Mouse (Mus musculus) heart, postnatal 0 days (tissue): ENCODE measurements around the gene Ecm2. TPM values are rescaled to one million over a fixed set of nuclear protein-coding genes. Genes with fewer than 3 reads are reported as not detected.

Source experiments
- ATAC-seq: fragments of 200-750 bp; cut with Nextera tagmentation; 2 replicates; pipeline ENCODE4 v1.8.0; 2017; ENCODE audit warnings: low read depth, moderate number of reproducible peaks, moderate library complexity; ENCODE audit not compliant: insufficient read depth
- DNase-seq: peaks from one replicate; pipeline ENCODE4 v3.0.0-alpha.2; 2016; ENCODE audit warnings: low spot score
- H3K27ac ChIP-seq: fragments of 300-500 bp; sonication (generic); 2 replicates; pipeline ENCODE4 v1.5.1; 2014; ENCODE audit warnings: low read depth, mild to moderate bottlenecking
- H3K27me3 ChIP-seq: fragments of 300-500 bp; sonication (generic); 2 replicates; pipeline ENCODE4 v1.6.1; 2014; ENCODE audit warnings: low read length, mixed read lengths; ENCODE audit not compliant: control insufficient read depth, insufficient read depth
- H3K36me3 ChIP-seq: fragments of 300-500 bp; sonication (generic); replicated peaks from 2 replicates; pipeline ENCODE4 v1.6.1; 2014; ENCODE audit warnings: low read length, mixed read lengths; ENCODE audit not compliant: control insufficient read depth, insufficient read depth
- H3K4me1 ChIP-seq: fragments of 300-500 bp; sonication (generic); 2 replicates; pipeline ENCODE4 v1.6.1; 2014; ENCODE audit warnings: antibody characterized with exemption; ENCODE audit not compliant: control insufficient read depth, insufficient read depth
- H3K4me2 ChIP-seq: fragments of 300-500 bp; sonication (generic); 2 replicates; pipeline ENCODE4 v1.6.1; 2014; ENCODE audit warnings: low read depth, mild to moderate bottlenecking, low read length, moderate library complexity
- H3K4me3 ChIP-seq: fragments of 300-500 bp; sonication (generic); 2 replicates; pipeline ENCODE4 v1.5.1; 2014; ENCODE audit warnings: low read depth, low read length
- H3K9ac ChIP-seq: fragments of 300-500 bp; sonication (generic); replicated peaks from 2 replicates; pipeline ENCODE4 v1.6.1; 2014; ENCODE audit warnings: low read depth, low read length, mixed read lengths
- H3K9me3 ChIP-seq: fragments of 300-500 bp; sonication (generic); replicated peaks from 2 replicates; pipeline ENCODE4 v1.6.1; 2016; ENCODE audit warnings: low read length; ENCODE audit not compliant: control insufficient read depth
- CTCF ChIP-seq: IDR thresholded peaks from 2 replicates; pipeline ENCODE4 v1.5.1; 2016; ENCODE audit warnings: antibody characterized with exemption, control low read depth, low read depth
- EP300 ChIP-seq: IDR thresholded peaks from 2 replicates; pipeline ENCODE4 v1.6.1; 2016; ENCODE audit warnings: antibody characterized with exemption, low read depth
- WGBS: fragments of 180-500 bp; shearing (Covaris S2); extraction: QIAGEN DNeasy Blood & Tissue Kit; methylation state at CpG from one replicate; pipeline ENCODE4 v1.1.7; 2014; 5-methylcytosine and 5-hydroxymethylcytosine counted together
- polyA plus RNA-seq: library from polyadenylated mRNA; unstranded; fragments of >200 nt; fragmentation: Nextera tagmentation; extraction: Ambion mirVana; gene quantifications from 2 replicates; pipeline ENCODE4 v1.2.1, GENCODE M21; 2015
- total RNA-seq: library from RNA; depleted of rRNA; stranded (reverse); fragments of >200 nt; gene quantifications from 2 replicates; pipeline ENCODE4 v1.2.3, GENCODE M21; 2014; ENCODE audit warnings: low replicate concordance; rRNA removed

Ecm2 gene
- total and polyA plus RNA-seq, 2 experiments from 2014 or later: 6.4 to 6.6 TPM

DNA sequence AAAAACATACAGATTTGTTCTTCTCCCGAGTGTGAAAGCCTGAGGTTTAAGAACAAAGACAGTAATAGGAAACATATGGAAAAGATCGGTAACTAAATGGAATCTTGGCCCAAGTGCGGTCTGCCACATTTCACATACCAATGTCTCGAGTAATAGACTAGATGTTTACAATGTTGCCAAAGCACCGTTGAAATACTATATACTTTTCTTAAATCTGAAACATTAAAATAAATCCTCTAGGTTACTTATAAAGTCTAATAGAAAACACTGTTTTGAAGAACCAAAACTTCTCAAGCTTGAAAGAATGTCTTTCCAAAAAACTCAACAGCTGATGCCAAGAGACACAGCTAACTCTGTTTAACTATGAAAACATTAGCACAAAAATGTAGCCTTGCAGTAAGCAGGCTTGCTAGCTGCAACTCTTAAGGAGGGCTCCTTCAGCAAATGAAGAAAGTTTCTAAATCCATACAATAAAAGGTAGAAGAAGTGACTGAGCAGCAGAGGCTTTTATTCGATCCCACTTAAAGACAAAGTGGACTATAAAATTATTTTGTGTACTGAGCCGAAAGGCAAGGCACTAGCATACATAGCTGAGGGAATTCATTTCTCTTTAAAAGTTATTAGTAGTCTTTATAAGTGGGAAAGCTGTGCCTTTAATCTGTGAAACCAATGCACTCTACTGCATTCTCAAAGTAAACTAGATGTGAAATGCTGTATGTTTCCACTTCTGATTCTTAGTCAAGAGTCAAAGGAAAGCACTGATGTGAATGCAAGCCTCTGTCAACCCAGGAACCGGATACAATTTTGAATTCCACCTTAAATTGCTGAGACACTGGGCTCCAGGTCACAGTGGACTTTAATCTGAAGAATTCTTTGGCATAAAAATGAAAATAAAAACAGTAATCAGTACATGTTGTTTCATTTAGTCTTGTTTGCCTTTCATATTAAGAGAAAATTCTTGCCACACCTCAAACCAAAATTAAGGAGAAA is 77.2 kb downstream of the Ecm2 start, which contains the start of gene Omd:
Gene Omd (plus strand): TSS at position 922 of the 990 bp plus-strand sequence.
- DNase-seq: peak; percentile 40
- Histone ChIP-seq H3K27ac (peak within 1 kb of the TSS; percentile 77), H3K27me3 (no peaks in the 10 kb centered on the region), H3K4me3 (no peak within 1 kb of the TSS), H3K4me1 (0 out of 2 replicates have a peak, but pooled peaks cover 2% of the 10 kb centered on the region), H3K4me2 (0 out of 2 replicates have a peak within 1 kb of the TSS, but pooled peaks have one; percentile 12), H3K9me3 (no peaks in the 10 kb centered on the region), H3K36me3 (no peaks in the 10 kb centered on the region), H3K9ac (no peak within 1 kb of the TSS; the same call in 1 of the 2 replicates)
- ATAC-seq: peak; percentile 39; the same call in 1 of the 2 replicates
- TF ChIP-seq EP300: no peak
- no peak for TF ChIP-seq CTCF
- WGBS: 50% methylated on average over 8 of the region's 8 CpGs

Other genes starting within 250 kb of the Ecm2 start
- gene Fgd3, start 184.5 kb upstream of the Ecm2 start, total RNA-seq: 0.93 and 1.6 TPM in 2 replicates
- gene Fgd3, start 184.5 kb upstream of the Ecm2 start, polyA plus RNA-seq: 0.04 and 0.05 TPM in 2 replicates
- gene Bicd2, start 163.2 kb upstream of the Ecm2 start, total RNA-seq: 54.2 and 62.6 TPM in 2 replicates
- 43.5 and 45.4 TPM in 2 replicates for gene Bicd2, start 163.2 kb upstream of the Ecm2 start, polyA plus RNA-seq
- 8.0 and 22.3 TPM in 2 replicates for gene Ippk, start 83.6 kb upstream of the Ecm2 start, total RNA-seq
- gene Ippk, start 83.6 kb upstream of the Ecm2 start, polyA plus RNA-seq: 8.2 and 9.3 TPM in 2 replicates
- gene Tes3-ps, start 11.5 kb upstream of the Ecm2 start, total RNA-seq: 0.04 and 0.27 TPM in 2 replicates
- 0.70 and 0.72 TPM in 2 replicates for gene Tes3-ps, start 11.5 kb upstream of the Ecm2 start, polyA plus RNA-seq
- gene Aspn, start 39.6 kb downstream of the Ecm2 start, total RNA-seq: 45.8 and 67.5 TPM in 2 replicates
- gene Aspn, start 39.6 kb downstream of the Ecm2 start, polyA plus RNA-seq: 56.0 and 62.7 TPM in 2 replicates
- not detected in 2 replicates for gene Omd, start 77.7 kb downstream of the Ecm2 start, total RNA-seq
- 0.43 and 0.59 TPM in 2 replicates for gene Omd, start 77.7 kb downstream of the Ecm2 start, polyA plus RNA-seq
- 47.4 and 71.8 TPM in 2 replicates for gene Ogn, start 103.2 kb downstream of the Ecm2 start, total RNA-seq
- gene Ogn, start 103.2 kb downstream of the Ecm2 start, polyA plus RNA-seq: 60.5 and 61.7 TPM in 2 replicates
- 2.1 and 15.8 TPM in 2 replicates for gene Cenpp, start 148.0 kb downstream of the Ecm2 start, total RNA-seq
- gene Cenpp, start 148.0 kb downstream of the Ecm2 start, polyA plus RNA-seq: 16.1 and 16.2 TPM in 2 replicates
- 3.1 and 6.0 TPM in 2 replicates for gene Nol8, start 148.3 kb downstream of the Ecm2 start, total RNA-seq
- gene Nol8, start 148.3 kb downstream of the Ecm2 start, polyA plus RNA-seq: 10.5 and 10.9 TPM in 2 replicates
- gene Iars, start 177.3 kb downstream of the Ecm2 start, total RNA-seq: 27.8 and 34.2 TPM in 2 replicates
- 22.1 and 24.9 TPM in 2 replicates for gene Iars, start 177.3 kb downstream of the Ecm2 start, polyA plus RNA-seq